Mouse (Mus musculus) forebrain, embryonic 13.5 days (tissue): ENCODE measurements around the gene Acly. TPM values are rescaled to one million over a fixed set of nuclear protein-coding genes. Genes with fewer than 3 reads are reported as not detected.

Experiments
- ATAC-seq: fragments of 200-750 bp; cut with Nextera tagmentation; 2 replicates; pipeline ENCODE4 v1.8.0; 2017
- H3K27ac ChIP-seq: fragments of 300-500 bp; sonication (generic); 2 replicates; pipeline ENCODE4 v1.5.1; 2015; ENCODE audit warnings: inconsistent platforms, mild to moderate bottlenecking, moderate library complexity
- H3K27me3 ChIP-seq: fragments of 300-500 bp; sonication (generic); 2 replicates; pipeline ENCODE4 v1.6.1; 2015; ENCODE audit warnings: mild to moderate bottlenecking, inconsistent platforms
- H3K36me3 ChIP-seq: fragments of 300-500 bp; sonication (generic); 2 replicates; pipeline ENCODE4 v1.6.1; 2015; ENCODE audit warnings: mild to moderate bottlenecking, inconsistent platforms; ENCODE audit not compliant: poor library complexity, severe bottlenecking
- H3K4me1 ChIP-seq: fragments of 300-500 bp; sonication (generic); 2 replicates; pipeline ENCODE4 v1.6.1; 2015; ENCODE audit warnings: inconsistent platforms
- H3K4me2 ChIP-seq: fragments of 300-500 bp; sonication (generic); 2 replicates; pipeline ENCODE4 v1.6.1; 2015; ENCODE audit warnings: inconsistent platforms, mild to moderate bottlenecking, moderate library complexity
- H3K4me3 ChIP-seq: fragments of 300-500 bp; sonication (generic); 2 replicates; pipeline ENCODE4 v1.5.1; 2015; ENCODE audit warnings: mild to moderate bottlenecking, inconsistent platforms
- H3K9ac ChIP-seq: fragments of 300-500 bp; sonication (generic); 2 replicates; pipeline ENCODE4 v1.6.1; 2015; ENCODE audit warnings: mild to moderate bottlenecking, inconsistent platforms
- H3K9me3 ChIP-seq: fragments of 300-500 bp; sonication (generic); replicated peaks from 2 replicates; pipeline ENCODE4 v1.6.1; 2016; ENCODE audit warnings: inconsistent platforms
- WGBS: fragments of 180-500 bp; shearing (Covaris S2); methylation state at CpG from one replicate; pipeline ENCODE4 v1.1.7; 2015; 5-methylcytosine and 5-hydroxymethylcytosine counted together
- polyA plus RNA-seq: library from polyadenylated mRNA; unstranded; fragments of >200 nt; fragmentation: Nextera tagmentation; extraction: Ambion mirVana; gene quantifications from 2 replicates; pipeline ENCODE4 v1.2.1, GENCODE M21; 2015

The Acly gene
- polyA plus RNA-seq, 1 experiment from 2014 or later = 251 TPM

DNA sequence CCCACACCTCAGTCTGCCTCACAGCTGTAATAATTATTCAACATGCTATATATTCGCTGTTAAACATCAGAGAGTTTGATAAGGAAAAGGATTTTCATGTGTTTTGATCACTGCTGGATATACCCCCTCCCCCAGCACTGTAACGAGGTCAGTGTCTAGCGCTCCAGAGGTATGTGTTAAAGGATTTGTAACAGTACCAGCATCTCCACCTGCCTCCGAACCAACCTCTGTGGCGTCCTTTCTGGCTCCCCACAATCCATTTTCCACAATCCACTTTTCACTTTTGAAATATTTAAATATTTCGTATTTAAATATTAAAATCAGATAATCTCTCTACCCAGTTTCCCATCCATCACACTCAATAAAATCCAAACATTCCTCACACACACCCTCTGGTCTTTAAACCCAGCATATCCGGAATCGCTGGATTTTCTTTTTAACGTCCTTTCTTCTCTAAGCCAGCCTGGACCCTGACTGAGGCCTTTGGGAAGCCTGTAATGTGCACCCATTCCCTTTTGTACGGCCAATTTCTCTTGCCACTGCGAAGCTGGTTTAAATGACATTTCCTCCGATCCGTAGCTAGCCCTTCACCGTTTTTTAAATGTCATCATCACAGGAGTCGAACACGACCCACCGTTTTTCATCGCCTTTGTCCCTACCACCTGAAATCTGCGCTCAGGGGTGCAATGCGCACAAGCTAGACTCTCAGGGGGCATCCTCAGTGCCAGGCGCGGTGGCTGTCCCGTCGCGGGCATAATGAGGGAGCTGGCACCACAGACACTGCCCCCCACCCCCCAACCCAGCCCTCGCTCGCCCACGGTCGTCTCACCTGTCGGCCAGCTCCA is 56.2 kb downstream of the Acly start:
- no peak for ATAC-seq
- WGBS = 3% methylated on average over 30 of the region's 30 CpGs
- H3K27ac ChIP-seq = peak overlapping the region; percentile 85
- H3K4me1 ChIP-seq = peaks cover 20% of the 10 kb centered on the region
- no peaks in the 10 kb centered on the region for H3K9me3 ChIP-seq
- H3K9ac ChIP-seq = peak overlapping the region; percentile 94
- H3K4me3 ChIP-seq = peak overlapping the region; percentile 96
- peaks cover 30% of the 10 kb centered on the region for H3K36me3 ChIP-seq
- no peaks in the 10 kb centered on the region for H3K27me3 ChIP-seq
- peak overlapping the region; percentile 71 for H3K4me2 ChIP-seq

- WGBS = 90% methylated on average over 1 of the region's 1 CpGs
- Histone ChIP-seq H3K4me3 (no peak overlapping the region), H3K9ac (no peak overlapping the region), H3K27ac (no peak overlapping the region), H3K4me1 (peaks cover 13% of the 10 kb centered on the region), H3K4me2 (no peak overlapping the region), H3K36me3 (peaks cover 41% of the 10 kb centered on the region), H3K9me3 (no peaks in the 10 kb centered on the region), H3K27me3 (no peaks in the 10 kb centered on the region)
- no peak for ATAC-seq
These were observed 62.0 kb downstream of the Acly start for GRCm38 (mm10) chr11:100465833-100466232.

GRCm38 (mm10) chr11:100465229-100465792 is 62.5 kb downstream of the Acly start:
- Histone ChIP-seq H3K4me2 (no peak overlapping the region), H3K27me3 (no peaks in the 10 kb centered on the region), H3K9me3 (no peaks in the 10 kb centered on the region), H3K36me3 (peaks cover 45% of the 10 kb centered on the region), H3K4me3 (no peak overlapping the region), H3K27ac (no peak overlapping the region), H3K9ac (no peak overlapping the region), H3K4me1 (peaks cover 8% of the 10 kb centered on the region)
- ATAC-seq = no peak
- 89% methylated on average over 1 of the region's 1 CpGs for WGBS

- no peaks in the 10 kb centered on the region for H3K27me3 ChIP-seq
- no peak overlapping the region for H3K4me3 ChIP-seq
- H3K4me1 ChIP-seq = no peaks in the 10 kb centered on the region
- H3K4me2 ChIP-seq = no peak overlapping the region
- 96% methylated on average over 10 of the region's 10 CpGs for WGBS
- peaks cover 54% of the 10 kb centered on the region for H3K36me3 ChIP-seq
- H3K9ac ChIP-seq = no peak overlapping the region
- no peak overlapping the region for H3K27ac ChIP-seq
- no peak for ATAC-seq
- no peaks in the 10 kb centered on the region for H3K9me3 ChIP-seq
These were observed 65.1 kb downstream of the Acly start for GRCm38 (mm10) chr11:100462699-100463098.

GRCm38 (mm10) chr11:100457711-100458110 is 70.1 kb downstream of the Acly start:
- no peak overlapping the region for H3K27ac ChIP-seq
- H3K4me2 ChIP-seq = no peak overlapping the region
- 94% methylated on average over 5 of the region's 5 CpGs for WGBS
- H3K9ac ChIP-seq = no peak overlapping the region
- H3K36me3 ChIP-seq = peaks cover 51% of the 10 kb centered on the region
- H3K9me3 ChIP-seq = no peaks in the 10 kb centered on the region
- no peak overlapping the region for H3K4me3 ChIP-seq
- no peaks in the 10 kb centered on the region for H3K4me1 ChIP-seq
- H3K27me3 ChIP-seq = no peaks in the 10 kb centered on the region
- no peak for ATAC-seq

DNA sequence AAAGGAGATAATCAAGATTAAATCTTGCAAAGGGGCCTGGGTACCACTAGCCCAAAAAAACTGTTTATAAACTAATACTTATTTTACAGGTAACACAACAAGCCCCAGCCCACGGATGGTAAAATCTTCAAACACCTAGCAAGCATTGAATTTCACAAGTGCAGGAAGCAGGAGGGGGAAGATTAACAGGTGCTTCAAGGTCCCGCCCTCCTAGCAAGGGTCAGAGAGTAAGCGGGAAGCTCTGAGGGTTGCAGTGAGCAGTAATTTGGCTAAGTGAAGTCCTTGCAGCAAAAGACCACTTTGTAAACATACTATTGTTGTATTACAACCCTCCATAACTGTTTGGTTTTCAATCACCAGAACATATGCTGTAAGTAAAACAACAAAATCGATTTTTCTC is 70.6 kb downstream of the Acly start:
- Histone ChIP-seq H3K27ac (no peak overlapping the region), H3K9me3 (no peaks in the 10 kb centered on the region), H3K4me2 (no peak overlapping the region), H3K27me3 (no peaks in the 10 kb centered on the region), H3K4me3 (no peak overlapping the region), H3K9ac (no peak overlapping the region), H3K36me3 (peaks cover 46% of the 10 kb centered on the region), H3K4me1 (no peaks in the 10 kb centered on the region)
- 85% methylated on average over 4 of the region's 4 CpGs for WGBS
- no peak for ATAC-seq

GRCm38 (mm10) chr11:100442625-100443024 is 85.2 kb downstream of the Acly start:
- Histone ChIP-seq H3K27me3 (no peaks in the 10 kb centered on the region), H3K36me3 (peaks cover 6% of the 10 kb centered on the region; the same call in 1 of the 2 replicates), H3K9me3 (no peaks in the 10 kb centered on the region), H3K4me1 (peaks cover 18% of the 10 kb centered on the region), H3K9ac (no peak overlapping the region), H3K4me2 (no peak overlapping the region), H3K27ac (no peak overlapping the region), H3K4me3 (no peak overlapping the region)
- WGBS = 78% methylated on average over 6 of the region's 6 CpGs
- no peak for ATAC-seq

DNA sequence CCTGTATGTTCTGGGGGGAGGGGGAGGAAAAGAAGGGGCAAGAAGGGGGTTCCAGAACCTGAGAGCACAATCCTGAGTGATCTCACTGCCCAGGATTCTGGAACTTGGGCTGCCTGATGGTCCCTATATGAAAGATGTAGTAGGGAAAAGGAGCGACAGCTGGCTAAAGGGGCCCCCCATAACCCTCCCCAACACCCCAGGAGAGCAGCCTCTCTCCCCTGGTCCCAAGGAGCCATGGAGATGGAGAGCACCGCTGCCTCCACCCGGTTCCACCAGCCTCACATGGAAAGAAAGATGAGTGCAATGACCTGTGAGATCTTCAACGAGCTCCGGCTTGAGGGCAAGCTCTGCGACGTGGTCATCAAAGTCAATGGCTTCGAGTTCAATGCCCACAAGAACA is 86.0 kb downstream of the Acly start, which contains the start of the genes Nt5c3b and Klhl10:
Gene Nt5c3b, minus strand, starts transcription at position 12 of the 400 bp plus-strand sequence.
Gene Klhl10, plus strand, starts transcription at position 121 of the 400 bp plus-strand sequence.
- peaks cover 18% of the 10 kb centered on the region for H3K4me1 ChIP-seq
- H3K27ac ChIP-seq = no peak within 1 kb of the TSS; the same call in 1 of the 2 replicates
- no peaks in the 10 kb centered on the region for H3K9me3 ChIP-seq
- H3K4me3 ChIP-seq = peak within 1 kb of the TSS; percentile 79
- H3K9ac ChIP-seq = peak within 1 kb of the TSS; percentile 92
- no peak for ATAC-seq
- peaks cover 15% of the 10 kb centered on the region for H3K36me3 ChIP-seq
- 86% methylated on average over 8 of the region's 8 CpGs for WGBS
- H3K27me3 ChIP-seq = no peaks in the 10 kb centered on the region
- H3K4me2 ChIP-seq = peak within 1 kb of the TSS; percentile 80

DNA sequence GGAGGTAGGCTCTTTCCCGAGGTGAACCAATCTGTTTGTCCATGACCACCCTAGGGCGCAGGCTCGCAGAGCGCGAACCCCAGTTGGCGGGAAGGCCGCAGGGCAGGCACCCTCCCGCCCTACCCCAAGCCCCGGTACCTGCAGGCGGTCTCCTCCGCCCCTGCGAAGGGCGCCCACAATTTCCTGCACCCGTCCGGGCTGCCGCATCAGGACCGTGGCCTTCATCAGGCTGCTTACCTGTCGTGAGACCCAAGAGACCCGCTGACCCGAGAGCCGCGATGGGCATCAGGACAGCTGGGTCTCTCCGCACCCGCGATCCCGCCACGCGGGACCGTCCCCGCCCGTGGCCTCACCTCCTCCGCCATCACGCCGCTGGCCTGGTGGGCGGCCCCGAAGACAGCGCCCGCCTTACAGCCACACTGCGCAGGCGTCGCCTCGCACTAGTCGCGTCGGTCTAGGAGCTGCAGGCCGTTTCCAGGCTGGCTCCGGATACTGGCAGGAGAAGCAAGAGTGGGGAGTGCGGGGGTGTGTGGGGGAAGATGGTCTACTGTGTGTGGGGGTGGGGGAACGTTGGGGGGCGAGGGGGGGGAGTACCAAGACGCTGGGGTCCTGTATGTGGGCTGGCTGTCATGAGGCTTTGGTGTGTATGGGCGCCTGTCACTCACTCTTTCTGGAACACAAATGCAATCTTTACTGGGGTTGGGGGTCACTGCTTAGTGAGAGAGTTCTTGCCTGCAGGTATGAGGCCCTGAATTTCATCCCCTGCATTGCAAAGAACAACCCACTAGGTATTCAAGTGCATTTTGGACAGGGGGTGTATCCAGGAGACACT is 86.9 kb downstream of the Acly start:
- 1% methylated on average over 51 of the region's 52 CpGs for WGBS
- H3K9ac ChIP-seq = peak overlapping the region; percentile 92
- no peaks in the 10 kb centered on the region for H3K27me3 ChIP-seq
- peak; percentile 98 for ATAC-seq
- H3K4me3 ChIP-seq = peak overlapping the region; percentile 79
- no peaks in the 10 kb centered on the region for H3K9me3 ChIP-seq
- peak overlapping the region; percentile 80 for H3K4me2 ChIP-seq
- H3K4me1 ChIP-seq = peaks cover 18% of the 10 kb centered on the region
- H3K27ac ChIP-seq = no peak overlapping the region; the same call in 1 of the 2 replicates
- peaks cover 24% of the 10 kb centered on the region for H3K36me3 ChIP-seq

GRCm38 (mm10) chr11:100437901-100438300 is 89.9 kb downstream of the Acly start:
- H3K27ac ChIP-seq = no peak overlapping the region
- H3K4me1 ChIP-seq = peaks cover 18% of the 10 kb centered on the region
- ATAC-seq = no peak
- H3K4me2 ChIP-seq = no peak overlapping the region
- 83% methylated on average over 1 of the region's 1 CpGs for WGBS
- H3K9ac ChIP-seq = no peak overlapping the region
- no peak overlapping the region for H3K4me3 ChIP-seq
- H3K9me3 ChIP-seq = no peaks in the 10 kb centered on the region
- H3K27me3 ChIP-seq = no peaks in the 10 kb centered on the region
- peaks cover 51% of the 10 kb centered on the region for H3K36me3 ChIP-seq

GRCm38 (mm10) chr11:100435678-100436246 is 92.0 kb downstream of the Acly start:
- Histone ChIP-seq H3K27me3 (no peaks in the 10 kb centered on the region), H3K9me3 (no peaks in the 10 kb centered on the region), H3K27ac (no peak overlapping the region), H3K4me3 (no peak overlapping the region), H3K9ac (no peak overlapping the region), H3K4me2 (no peak overlapping the region), H3K4me1 (peaks cover 11% of the 10 kb centered on the region), H3K36me3 (peaks cover 66% of the 10 kb centered on the region)
- ATAC-seq = no peak
- 67% methylated on average over 9 of the region's 9 CpGs for WGBS
